8 mouse cellular contexts compared by ENCODE assay signal in the genomic region with DNA sequence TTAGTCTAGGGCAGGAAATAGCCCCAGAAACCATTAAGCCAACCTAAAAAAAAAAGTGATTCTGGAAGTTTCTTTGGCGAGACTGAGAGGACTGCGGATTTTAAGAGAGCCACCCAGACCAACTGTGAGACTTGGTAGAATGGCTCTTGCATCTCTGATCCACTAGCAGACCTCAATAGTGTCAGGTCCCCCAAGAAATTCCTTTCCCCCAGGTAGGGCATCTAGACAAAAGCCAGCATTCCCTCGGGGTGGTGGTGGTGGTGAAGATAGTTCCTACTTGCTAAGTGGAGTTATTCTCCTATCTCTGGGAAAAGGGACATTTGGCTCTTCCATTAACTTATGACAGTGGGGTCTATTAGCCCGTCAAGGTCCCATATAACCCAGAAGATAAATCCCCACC. TPM values are rescaled to one million over a fixed set of nuclear protein-coding genes. Genes with fewer than 3 reads are reported as not detected.
DNase-seq lines count a peak whose midpoint lies in the region; ATAC-seq and TF ChIP-seq lines count a peak whose summit lies in the region.

No protein-coding gene starts in this region.

- H3K27ac ChIP-seq in heart, embryonic 15.5 days = peak overlapping the region; percentile 89
- peak overlapping the region; percentile 83; the same call in 1 of the 2 replicates for H3K27ac ChIP-seq in hindbrain, embryonic 12.5 days
- peak overlapping the region; percentile 65; the same call in 1 of the 2 replicates for H3K27ac ChIP-seq in midbrain, embryonic 11.5 days (ENCODE audit: low read depth, low read length)

- peak overlapping the region; percentile 80 for H3K4me2 ChIP-seq in heart, embryonic 15.5 days
- H3K4me2 ChIP-seq in hindbrain, embryonic 12.5 days (replicated peaks) = peak overlapping the region; percentile 72
- H3K4me2 ChIP-seq in midbrain, embryonic 11.5 days = peak overlapping the region; percentile 76

- no peaks in the 10 kb centered on the region for H3K36me3 ChIP-seq in heart, embryonic 15.5 days
- H3K36me3 ChIP-seq in G1E (replicated peaks) = peaks cover 12% of the 10 kb centered on the region
- no peaks in the 10 kb centered on the region for H3K36me3 ChIP-seq in hindbrain, embryonic 12.5 days
- no peaks in the 10 kb centered on the region for H3K36me3 ChIP-seq in midbrain, embryonic 11.5 days (ENCODE audit: control insufficient read depth, insufficient read depth, low read length)

- H3K4me1 ChIP-seq in heart, embryonic 15.5 days (replicated peaks) = peaks cover 29% of the 10 kb centered on the region
- peaks cover 42% of the 10 kb centered on the region for H3K4me1 ChIP-seq in G1E (ENCODE audit: insufficient read depth, low read depth, low read length)
- peaks cover 18% of the 10 kb centered on the region; the same call in 1 of the 2 replicates for H3K4me1 ChIP-seq in hindbrain, embryonic 12.5 days
- peaks cover 14% of the 10 kb centered on the region for H3K4me1 ChIP-seq in midbrain, embryonic 11.5 days (ENCODE audit: control insufficient read depth, insufficient read depth, low read length)

- DNase-seq in heart, postnatal 14 days = no peak
- peak; percentile 16 for DNase-seq in G1E (ENCODE audit: low spot score)
- no peak for DNase-seq in midbrain, embryonic 11.5 days (ENCODE audit: low spot score, missing footprints)
- DNase-seq in ovary, adult 18-20 months (ENCODE audit: low spot score) = no peak
- no peak for DNase-seq in right cerebral cortex, postnatal 25 days
- no peak for DNase-seq in adrenal gland, postnatal 36 days

- intact Hi-C loops in heart, postnatal 14 days (cut with DNase I) = loop anchor here (10.0 kb wide), 1 partner anchor 222 kb away; no protein-coding TSS in a partner anchor

- 31% methylated on average over 4 of the region's 4 CpGs for WGBS in heart, embryonic 15.5 days
- WGBS in hindbrain, embryonic 12.5 days = 35% methylated on average over 4 of the region's 4 CpGs
- WGBS in midbrain, embryonic 11.5 days = 23% methylated on average over 4 of the region's 4 CpGs

- H3K9me3 ChIP-seq in heart, embryonic 15.5 days (replicated peaks) = no peaks in the 10 kb centered on the region
- no peaks in the 10 kb centered on the region for H3K9me3 ChIP-seq in G1E (replicated peaks)
- H3K9me3 ChIP-seq in hindbrain, embryonic 12.5 days (replicated peaks) = no peaks in the 10 kb centered on the region
- H3K9me3 ChIP-seq in midbrain, embryonic 11.5 days (ENCODE audit: control insufficient read depth, low read length) = no peaks in the 10 kb centered on the region

- no peaks in the 10 kb centered on the region for H3K27me3 ChIP-seq in heart, embryonic 15.5 days
- H3K27me3 ChIP-seq in G1E (ENCODE audit: insufficient read depth, low read length) = peaks cover 12% of the 10 kb centered on the region
- H3K27me3 ChIP-seq in hindbrain, embryonic 12.5 days = 0 out of 2 replicates have a peak, but pooled peaks cover 2% of the 10 kb centered on the region
- no peaks in the 10 kb centered on the region for H3K27me3 ChIP-seq in midbrain, embryonic 11.5 days (ENCODE audit: control insufficient read depth, insufficient read depth, low read length)

- TF ChIP-seq CTCF in G1E (IDR thresholded peaks at IDR 0.05; ENCODE audit: low read depth, low read length) = no peak

- no peak for ATAC-seq in heart, embryonic 15.5 days (replicated peaks; ENCODE audit: insufficient number of reproducible peaks, insufficient read depth, low FRiP score, low read depth)
- no peak for ATAC-seq in G1E (ENCODE audit: extremely low read depth, insufficient number of reproducible peaks, low FRiP score, poor library complexity, severe bottlenecking)
- peak; percentile 15 for ATAC-seq in hindbrain, embryonic 12.5 days (ENCODE audit: low FRiP score)
- no peak for ATAC-seq in midbrain, embryonic 11.5 days (ENCODE audit: low FRiP score)

- peak overlapping the region; percentile 65 for H3K9ac ChIP-seq in heart, embryonic 15.5 days
- peak overlapping the region; percentile 62 for H3K9ac ChIP-seq in hindbrain, embryonic 12.5 days
- H3K9ac ChIP-seq in midbrain, embryonic 11.5 days (ENCODE audit: low read length) = peak overlapping the region; percentile 64

- peak overlapping the region; percentile 86 for H3K4me3 ChIP-seq in heart, embryonic 15.5 days
- H3K4me3 ChIP-seq in G1E (ENCODE audit: low read depth, low read length) = peak overlapping the region; percentile 97
- H3K4me3 ChIP-seq in hindbrain, embryonic 12.5 days = peak overlapping the region; percentile 78
- H3K4me3 ChIP-seq in midbrain, embryonic 11.5 days (ENCODE audit: low read depth, low read length) = peak overlapping the region; percentile 97

RNA-seq across cellular contexts. Expression of a gene that starts 0.8 kb away (rescaled TPM):
- polyA plus RNA-seq in heart, embryonic 15.5 days (2015; fragmentation: Nextera tagmentation; extraction: Ambion mirVana) = 24.9 and 29.6 TPM in 2 replicates
- total RNA-seq in heart, postnatal 14 days (2021) = 10 to 100 TPM; 26.2 to 28.5 TPM
- total RNA-seq in G1E (2014; fragmentation: Nextera tagmentation) = 36.9 and 41.7 TPM in 2 replicates
- 49.1 and 54.6 TPM in 2 replicates for total RNA-seq in G1E (2017)
- 2.8 and 3.9 TPM in 2 replicates for polyA plus RNA-seq in G1E (2012)
- 33.3 and 33.5 TPM in 2 replicates for polyA plus RNA-seq in hindbrain, embryonic 12.5 days (2016; fragmentation: Nextera tagmentation; extraction: Ambion mirVana)
- 31.6 and 32.9 TPM in 2 replicates for polyA plus RNA-seq in midbrain, embryonic 11.5 days (2014; fragmentation: Nextera tagmentation; extraction: Ambion mirVana)
- 10 to 100 TPM; 68.4 to 70.1 TPM for total RNA-seq in adrenal gland, postnatal 36 days (2021)

RNA-seq across cellular contexts. Expression of a gene that starts 11.7 kb away (rescaled TPM):
- 4.8 and 7.7 TPM in 2 replicates for polyA plus RNA-seq in heart, embryonic 15.5 days (2015; fragmentation: Nextera tagmentation; extraction: Ambion mirVana)
- 1 to 10 TPM; 3.0 to 4.1 TPM for total RNA-seq in heart, postnatal 14 days (2021)
- total RNA-seq in G1E (2014; fragmentation: Nextera tagmentation) (22.5 and 30.9 TPM in 2 replicates), G1E (2017) (5.5 and 6.9 TPM in 2 replicates)
- 2.1 and 3.1 TPM in 2 replicates for polyA plus RNA-seq in G1E (2012)
- 46.3 and 47.0 TPM in 2 replicates for polyA plus RNA-seq in hindbrain, embryonic 12.5 days (2016; fragmentation: Nextera tagmentation; extraction: Ambion mirVana)
- polyA plus RNA-seq in midbrain, embryonic 11.5 days (2014; fragmentation: Nextera tagmentation; extraction: Ambion mirVana) = 28.2 and 32.2 TPM in 2 replicates
- 10 to 100 TPM; 10.5 to 11.5 TPM for total RNA-seq in adrenal gland, postnatal 36 days (2021)
